Mouse (Mus musculus): ENCODE results near the gene Col13a1. TPM values are rescaled to one million over a fixed set of nuclear protein-coding genes. Genes with fewer than 3 reads are reported as not detected.

Gene Col13a1
- total and polyA plus RNA-seq, 3 experiments, result not detected

DNA sequence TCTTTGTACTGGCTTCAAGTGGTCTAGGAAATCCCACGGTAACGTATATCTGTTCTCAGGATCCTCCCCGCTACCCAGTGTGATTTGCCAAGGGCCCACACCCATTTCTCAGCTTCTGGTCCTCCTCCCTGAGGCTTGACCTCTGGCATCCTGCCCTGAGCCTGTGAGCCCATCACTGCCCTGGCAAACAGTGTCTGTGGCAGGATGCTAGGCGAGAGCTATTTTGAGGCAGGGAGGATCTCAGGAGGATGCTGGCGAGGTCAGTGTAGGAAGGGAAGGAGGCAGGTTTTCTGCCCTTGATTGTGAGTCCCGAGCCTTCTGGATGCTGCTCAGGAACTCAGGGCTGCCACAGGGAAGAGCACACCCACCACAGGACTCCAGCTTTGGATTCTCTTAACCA lies 22.2 kb downstream of the Col13a1 start:
- Histone ChIP-seq H3K4me2 (ENCODE audit: insufficient read depth, low read depth, poor library complexity, severe bottlenecking) (no peak overlapping the region), H3K79me2 (replicated peaks; ENCODE audit: control insufficient read depth, extremely low read depth, insufficient read depth, poor library complexity, severe bottlenecking) (no peaks in the 10 kb centered on the region), H3K9me3 (replicated peaks; ENCODE audit: low read length) (peaks cover 4% of the 10 kb centered on the region), H3K36me3 (replicated peaks in 1 of 2; ENCODE audit: control insufficient read depth in 1 of 2, insufficient read depth in 1 of 2, low read length in 1 of 2) (no peaks in the 10 kb centered on the region), H3K4me3 (replicated peaks in 1 of 3; ENCODE audit: low read depth in 2 of 3, low read length in 2 of 3, poor library complexity in 1 of 3) (no peak overlapping the region), H3K9ac (ENCODE audit: insufficient read depth, low read depth) (no peak overlapping the region), H3K27me3 (replicated peaks) (peaks cover 84% of the 10 kb centered on the region), H3K27ac (ENCODE audit: insufficient read depth, low read depth) (no peak overlapping the region), H3K4me1 (ENCODE audit: control insufficient read depth in 1 of 2, insufficient read depth in 2 of 2) (no peaks in the 10 kb centered on the region)
- dilution Hi-C loops (cut with MboI; ENCODE audit: extremely low pct_ligation_motif_present, extremely low pct_unique_long_range_greater_than_20kb, low sequenced_read_pairs) (no loop called here), in situ Hi-C loops (cut with MboI; ENCODE audit: low pct_ligation_motif_present, low pct_unique_long_range_greater_than_20kb, low sequenced_read_pairs) (no loop called here)
- no peak for TF ChIP-seq BHLHE40 (IDR thresholded peaks at IDR 0.05; ENCODE audit: low read depth, low read length)
- no peak for TF ChIP-seq HCFC1 (IDR thresholded peaks at IDR 0.05; ENCODE audit: low read depth, low read length)
- TF ChIP-seq MAZ (IDR thresholded peaks at IDR 0.05; ENCODE audit: low read depth, low read length), result no peak
- no peak for TF ChIP-seq ZKSCAN1 (IDR thresholded peaks at IDR 0.05; ENCODE audit: borderline replicate concordance, low read depth, low read length)
- TF ChIP-seq CHD1 (IDR thresholded peaks at IDR 0.05; ENCODE audit: low read depth, low read length), result no peak
- TF ChIP-seq PAX5 (IDR thresholded peaks at IDR 0.05; ENCODE audit: low read length), result no peak
- no peak for TF ChIP-seq KAT2A (IDR thresholded peaks at IDR 0.05; ENCODE audit: insufficient replicate concordance, low read length)
- no peak for TF ChIP-seq USF1 (IDR thresholded peaks at IDR 0.05; ENCODE audit: low read depth, low read length)
- TF ChIP-seq POLR2AphosphoS2 (IDR thresholded peaks at IDR 0.05; ENCODE audit: low read depth, low read length), result no peak
- no peak for TF ChIP-seq UBTF (IDR thresholded peaks at IDR 0.05; ENCODE audit: low read depth, low read length)
- no peak for TF ChIP-seq USF2 (conservative IDR thresholded peaks at IDR 0.05; ENCODE audit: low read depth, low read length)
- DNase-seq (ENCODE audit: extremely low read depth), result no peak

DNA sequence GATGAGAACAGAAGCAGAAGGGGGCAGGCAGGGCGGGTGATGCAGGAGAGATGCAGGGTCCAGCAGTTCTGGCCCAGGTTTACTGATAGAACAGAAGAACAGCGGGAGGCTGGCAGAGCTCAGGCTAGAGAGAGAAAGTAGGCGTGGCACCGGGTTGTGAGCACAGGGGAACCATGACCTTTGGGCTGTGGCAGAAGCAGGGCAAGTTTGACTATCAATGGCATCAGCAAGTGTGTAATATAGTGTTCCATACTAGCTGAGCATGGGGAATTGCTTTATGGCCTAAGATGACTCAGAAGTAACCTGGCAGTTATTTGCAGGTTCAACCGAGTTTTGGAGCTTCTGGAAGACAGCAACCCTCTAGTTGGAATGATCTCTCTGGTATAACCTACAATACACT lies 25.0 kb downstream of the Col13a1 start:
- H3K27me3 ChIP-seq (replicated peaks), result peaks cover 94% of the 10 kb centered on the region
- dilution Hi-C loops (cut with MboI; ENCODE audit: extremely low pct_ligation_motif_present, extremely low pct_unique_long_range_greater_than_20kb, low sequenced_read_pairs), result no loop called here

More for the DNA sequence above, 25.0 kb downstream of the Col13a1 start:
- Histone ChIP-seq H3K4me2 (ENCODE audit: insufficient read depth, low read depth, poor library complexity, severe bottlenecking) (no peak overlapping the region), H3K36me3 (replicated peaks in 1 of 2; ENCODE audit: control insufficient read depth in 1 of 2, insufficient read depth in 1 of 2, low read length in 1 of 2) (no peaks in the 10 kb centered on the region), H3K9ac (ENCODE audit: insufficient read depth, low read depth) (no peak overlapping the region), H3K4me3 (replicated peaks in 1 of 3; ENCODE audit: low read depth in 2 of 3, low read length in 2 of 3, poor library complexity in 1 of 3) (no peak overlapping the region), H3K27ac (ENCODE audit: insufficient read depth, low read depth) (no peak overlapping the region), H3K9me3 (replicated peaks; ENCODE audit: low read length) (peaks cover 4% of the 10 kb centered on the region), H3K4me1 (ENCODE audit: control insufficient read depth in 1 of 2, insufficient read depth in 2 of 2) (no peaks in the 10 kb centered on the region), H3K79me2 (replicated peaks; ENCODE audit: control insufficient read depth, extremely low read depth, insufficient read depth, poor library complexity, severe bottlenecking) (no peaks in the 10 kb centered on the region)
- in situ Hi-C loops (cut with MboI; ENCODE audit: low pct_ligation_motif_present, low pct_unique_long_range_greater_than_20kb, low sequenced_read_pairs), result no loop called here
- TF ChIP-seq USF2 (conservative IDR thresholded peaks at IDR 0.05; ENCODE audit: low read depth, low read length) (no peak), EP300 (IDR thresholded peaks at IDR 0.05; ENCODE audit: low read length) (no peak), MEF2A (IDR thresholded peaks at IDR 0.05; ENCODE audit: borderline replicate concordance, low read depth, low read length) (no peak), USF1 (IDR thresholded peaks at IDR 0.05; ENCODE audit: low read depth, low read length) (no peak), NELFE (IDR thresholded peaks at IDR 0.05; ENCODE audit: low read depth, low read length) (no peak), TCF12 (IDR thresholded peaks at IDR 0.05; ENCODE audit: low read depth, low read length) (no peak), UBTF (IDR thresholded peaks at IDR 0.05; ENCODE audit: low read depth, low read length) (no peak), JUN (IDR thresholded peaks at IDR 0.05; ENCODE audit: insufficient read depth, low read depth, low read length) (no peak), MAX (IDR thresholded peaks at IDR 0.05; ENCODE audit: low read length) (no peak), BHLHE40 (IDR thresholded peaks at IDR 0.05; ENCODE audit: low read depth, low read length) (no peak), ZMIZ1 (IDR thresholded peaks at IDR 0.05; ENCODE audit: low read depth, low read length) (no peak)
- DNase-seq (ENCODE audit: extremely low read depth), result no peak
